ENCODE assay signal across 22 mouse cellular contexts in genomic region chr16:91332880-91333279, GRCm38 (mm10). TPM values are rescaled to one million over a fixed set of nuclear protein-coding genes. Genes with fewer than 3 reads are reported as not detected.
DNase-seq lines count a peak whose midpoint lies in the region; ATAC-seq and TF ChIP-seq lines count a peak whose summit lies in the region.
"Had no signal": no experiment of that assay in that cellular context is flagged by ENCODE, and none has a peak within 500 bp of the region (broad histone marks: within the 10 kb centered on the region; RNA-seq: fewer than 3 reads in every experiment).

No protein-coding gene starts in this region.

- peaks cover 14% of the 10 kb centered on the region for H3K4me1 ChIP-seq in limb, embryonic 10.5 days
- H3K4me1 ChIP-seq in thymus, adult 2 months (replicated peaks; ENCODE audit: control insufficient read depth, insufficient read depth, low read length), result no peaks in the 10 kb centered on the region
- peaks cover 39% of the 10 kb centered on the region for H3K4me1 ChIP-seq in forebrain, embryonic 12.5 days
- H3K4me1 ChIP-seq: embryonic facial prominence, embryonic 12.5 days; heart, embryonic 10.5 days had no signal

- H3K27me3 ChIP-seq in limb, embryonic 10.5 days (ENCODE audit: low read depth, poor library complexity, severe bottlenecking), result peaks cover 1% of the 10 kb centered on the region; the same call in 1 of the 2 replicates
- no peaks in the 10 kb centered on the region for H3K27me3 ChIP-seq in thymus, adult 2 months (ENCODE audit: control insufficient read depth, insufficient read depth, low read length)
- peaks cover 37% of the 10 kb centered on the region for H3K27me3 ChIP-seq in forebrain, embryonic 12.5 days

- H3K36me3 ChIP-seq in limb, embryonic 10.5 days, result no peaks in the 10 kb centered on the region
- H3K36me3 ChIP-seq in thymus, adult 2 months (ENCODE audit: control insufficient read depth, insufficient read depth, low read length), result no peaks in the 10 kb centered on the region
- H3K36me3 ChIP-seq in forebrain, embryonic 12.5 days (replicated peaks), result no peaks in the 10 kb centered on the region
- H3K36me3 ChIP-seq: embryonic facial prominence, embryonic 12.5 days; heart, embryonic 10.5 days; hindbrain, embryonic 13.5 days had no signal

- ATAC-seq in forebrain, embryonic 12.5 days (ENCODE audit: low FRiP score), result no peak
- ATAC-seq: forebrain, embryonic 16.5 days; hindbrain, postnatal 0 days had no signal

- WGBS in limb, embryonic 10.5 days, result 55% methylated on average over 7 of the region's 7 CpGs
- WGBS in thymus, adult 2 months, result 59% methylated on average over 7 of the region's 7 CpGs
- WGBS in forebrain, embryonic 12.5 days, result 67% methylated on average over 7 of the region's 7 CpGs

- H3K4me3 ChIP-seq in limb, embryonic 10.5 days, result no peak overlapping the region
- no peak overlapping the region for H3K4me3 ChIP-seq in thymus, adult 2 months (ENCODE audit: control insufficient read depth, insufficient read depth, low read length)
- H3K4me3 ChIP-seq in forebrain, embryonic 12.5 days (replicated peaks), result no peak overlapping the region
- H3K4me3 ChIP-seq: embryonic facial prominence, embryonic 12.5 days; heart, embryonic 10.5 days; hindbrain, embryonic 13.5 days had no signal

- H3K9ac ChIP-seq in forebrain, embryonic 12.5 days, result no peak overlapping the region
- H3K9ac ChIP-seq: embryonic facial prominence, embryonic 12.5 days; hindbrain, embryonic 13.5 days had no signal

- TF ChIP-seq POLR2A in thymus, adult 2 months (IDR thresholded peaks at IDR 0.05; ENCODE audit: control insufficient read depth, extremely low read depth, insufficient read depth, low read length, poor library complexity), result no peak

- peak; percentile 56 for DNase-seq in embryo, embryonic 11 days
- DNase-seq in embryo, embryonic 9.5 days (ENCODE audit: extremely low spot score), result no peak
- peak; percentile 39 for DNase-seq in R1 (ENCODE audit: low read depth, low spot score)
- peak; percentile 38 for DNase-seq in limb, embryonic 10.5 days (ENCODE audit: low spot score)
- no peak for DNase-seq in lung, postnatal 10 days
- DNase-seq in thymus, adult 2 months, result no peak
- DNase-seq: adrenal gland, adult 8-10 months; cerebellum, adult 2 months; cerebellum, postnatal 10 days; gastrocnemius, postnatal 10 days; heart, adult 18-20 months; heart, postnatal 10 days; heart, postnatal 4 days had no signal

- H3K4me2 ChIP-seq in forebrain, embryonic 12.5 days, result no peak overlapping the region
- H3K4me2 ChIP-seq: embryonic facial prominence, embryonic 12.5 days; hindbrain, embryonic 13.5 days had no signal

- H3K9me3 ChIP-seq in limb, embryonic 10.5 days (replicated peaks), result no peaks in the 10 kb centered on the region
- no peaks in the 10 kb centered on the region for H3K9me3 ChIP-seq in forebrain, embryonic 12.5 days
- H3K9me3 ChIP-seq: embryonic facial prominence, embryonic 12.5 days; heart, embryonic 10.5 days; hindbrain, embryonic 13.5 days had no signal

- TF ChIP-seq CTCF in thymus, adult 2 months (IDR thresholded peaks at IDR 0.05; ENCODE audit: borderline replicate concordance, control insufficient read depth, extremely low read depth, insufficient read depth, low read length, poor library complexity), result no peak

- no peak overlapping the region for H3K27ac ChIP-seq in limb, embryonic 10.5 days
- no peak overlapping the region for H3K27ac ChIP-seq in thymus, adult 2 months (ENCODE audit: control insufficient read depth, insufficient read depth, low read length)
- H3K27ac ChIP-seq in forebrain, embryonic 12.5 days, result no peak overlapping the region
- H3K27ac ChIP-seq: embryonic facial prominence, embryonic 12.5 days; heart, embryonic 10.5 days; hindbrain, embryonic 13.5 days; hindbrain, postnatal 0 days had no signal

RNA-seq across cellular contexts. Expression of gene Ifnar2, which starts 39.7 kb away (rescaled TPM):
- 33.0 and 35.3 TPM in 2 replicates for polyA plus RNA-seq in limb, embryonic 10.5 days (2016; fragmentation: Nextera tagmentation; extraction: Ambion mirVana)
- polyA plus RNA-seq in thymus, adult 2 months (2012; rRNA removed), result 57.0 and 69.9 TPM in 2 replicates
- polyA plus RNA-seq in forebrain, embryonic 12.5 days (2016; fragmentation: Nextera tagmentation; extraction: Ambion mirVana), result 29.2 and 29.9 TPM in 2 replicates

RNA-seq across cellular contexts. Expression of gene Gm21970, which starts 58.6 kb away (rescaled TPM):
- polyA plus RNA-seq in limb, embryonic 10.5 days (2016; fragmentation: Nextera tagmentation; extraction: Ambion mirVana), result not detected in 2 replicates
- polyA plus RNA-seq in thymus, adult 2 months (2012; rRNA removed), result not detected in 2 replicates
- not detected in 2 replicates for polyA plus RNA-seq in forebrain, embryonic 12.5 days (2016; fragmentation: Nextera tagmentation; extraction: Ambion mirVana)
- polyA plus RNA-seq: C2C12; cerebellum, adult 2 months; embryonic facial prominence, embryonic 12.5 days; forebrain, embryonic 16.5 days; frontal cortex, adult 2 months; heart, embryonic 10.5 days; heart, embryonic 14.5 days; hindbrain, embryonic 13.5 days; hindbrain, postnatal 0 days had no signal

Comparison
In these comparisons a context has a peak if more than half of its experiments do, and no peak if none do; other contexts are left out.
1. DNase-seq: peak in embryo, embryonic 11 days (single experiment), R1 (single experiment) and limb, embryonic 10.5 days (single experiment); none in embryo, embryonic 9.5 days (single experiment), lung, postnatal 10 days (single experiment) and thymus, adult 2 months (single experiment).